Mouse (Mus musculus) inflammation-experienced regulatory T-cells, adult 6 months (primary cell): ENCODE results near the gene Xpot. TPM values are rescaled to one million over a fixed set of nuclear protein-coding genes. Genes with fewer than 3 reads are reported as not detected.

Experiments used
- ATAC-seq: one replicate; pipeline ENCODE4 v1.8.0; 2017
- polyA plus RNA-seq, 3 experiments: library from polyadenylated mRNA; unstranded; fragments of 100-300 nt; shearing (Covaris generic); gene quantifications; one replicate each; pipeline ENCODE4 v1.2.1; 2017

Xpot gene
- polyA plus RNA-seq, 3 experiments from 2014 or later, result 12.6 to 20.3 (median 19.9) TPM

DNA sequence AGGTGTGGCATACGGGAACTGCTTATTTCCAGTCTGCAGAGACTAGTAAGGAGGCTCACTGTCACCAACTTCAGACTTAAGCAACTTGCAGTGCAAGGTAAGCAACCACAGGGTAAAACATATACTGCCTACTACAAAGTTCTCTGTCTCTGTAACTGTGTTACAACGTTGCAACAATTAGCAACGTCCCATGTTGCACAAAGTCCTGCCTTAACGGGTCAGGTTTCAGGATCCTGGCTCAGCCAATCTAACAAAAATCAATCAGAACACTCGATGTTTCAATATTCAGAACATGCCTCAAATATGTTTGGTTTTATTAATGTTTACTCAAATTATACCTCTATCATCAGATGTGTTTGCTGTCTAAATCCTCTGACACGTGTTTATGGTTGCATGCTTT lies 3.7 kb downstream of the Xpot start:
- no peak for ATAC-seq

DNA sequence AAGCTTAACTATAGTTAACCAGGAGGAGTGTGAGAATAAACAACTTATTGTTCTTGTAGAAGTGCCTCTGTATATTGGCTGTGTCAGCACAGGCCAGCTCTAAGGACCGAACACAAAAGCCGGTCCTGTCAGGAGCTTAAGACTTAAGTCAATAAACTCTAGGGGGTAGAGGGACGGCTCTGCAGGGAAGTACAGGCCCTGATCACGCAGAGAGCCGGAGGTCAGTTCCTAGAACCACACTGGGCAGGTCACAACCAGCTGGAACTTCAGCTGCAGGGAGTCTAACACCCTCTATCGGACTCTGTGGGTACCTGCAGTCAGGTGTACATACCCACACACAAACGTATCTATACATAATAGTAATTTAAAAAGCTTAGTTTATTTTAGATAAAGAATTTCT lies 10.2 kb downstream of the Xpot start:
- ATAC-seq, result no peak

DNA sequence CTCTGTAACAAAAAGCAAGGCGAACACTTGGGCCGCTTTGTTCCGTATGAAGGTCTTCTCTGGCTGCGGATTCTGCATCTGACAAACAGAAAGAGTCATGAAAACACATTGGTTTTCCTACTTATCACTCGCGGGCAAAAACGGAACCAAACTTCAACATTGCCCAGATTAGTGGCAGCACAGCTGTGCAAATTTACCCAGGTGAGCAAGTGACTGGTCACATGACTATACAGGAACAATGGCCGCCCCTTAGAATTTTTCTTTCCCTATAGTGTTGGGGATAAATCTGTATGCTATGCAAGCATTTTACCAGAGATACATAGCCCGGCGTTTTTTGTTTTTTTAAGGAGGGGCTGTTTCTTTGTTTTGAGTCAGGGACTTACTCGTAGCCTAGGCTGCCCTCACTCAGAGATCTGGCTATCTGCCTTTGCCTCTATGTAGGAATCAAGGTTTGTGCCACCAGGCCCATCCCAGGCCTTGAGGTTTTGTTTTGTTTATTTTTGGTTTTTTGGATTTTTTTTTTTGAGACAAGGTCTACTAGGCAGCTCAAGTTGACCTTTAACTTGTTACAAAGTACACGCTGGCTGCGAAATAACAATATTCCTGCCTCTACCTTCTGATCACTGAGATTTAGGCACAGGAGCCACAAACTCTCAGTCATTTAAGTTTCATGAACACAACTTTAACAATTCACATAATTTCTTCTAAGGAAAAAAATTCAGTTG lies 10.8 kb downstream of the Xpot start:
- ATAC-seq, result no peak

DNA sequence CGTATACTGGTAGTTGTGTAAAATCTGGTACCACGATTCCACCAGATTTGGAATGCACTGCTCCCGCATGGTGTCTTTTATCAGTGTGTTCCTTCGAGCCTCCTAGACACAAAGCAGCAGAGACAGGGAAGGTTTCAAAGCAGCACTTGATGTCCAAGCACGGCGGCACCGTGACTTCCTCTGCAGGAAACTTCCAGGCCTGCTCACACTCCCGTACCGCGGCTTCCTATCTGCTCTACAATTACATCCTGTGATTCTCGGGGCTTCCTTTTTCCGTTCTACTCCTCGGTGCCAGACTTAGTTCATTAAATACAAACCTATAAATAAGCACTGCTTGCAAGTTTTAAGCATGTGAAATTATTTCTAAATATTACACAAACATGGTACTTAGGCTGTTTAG lies 12.6 kb downstream of the Xpot start:
- ATAC-seq, result no peak

DNA sequence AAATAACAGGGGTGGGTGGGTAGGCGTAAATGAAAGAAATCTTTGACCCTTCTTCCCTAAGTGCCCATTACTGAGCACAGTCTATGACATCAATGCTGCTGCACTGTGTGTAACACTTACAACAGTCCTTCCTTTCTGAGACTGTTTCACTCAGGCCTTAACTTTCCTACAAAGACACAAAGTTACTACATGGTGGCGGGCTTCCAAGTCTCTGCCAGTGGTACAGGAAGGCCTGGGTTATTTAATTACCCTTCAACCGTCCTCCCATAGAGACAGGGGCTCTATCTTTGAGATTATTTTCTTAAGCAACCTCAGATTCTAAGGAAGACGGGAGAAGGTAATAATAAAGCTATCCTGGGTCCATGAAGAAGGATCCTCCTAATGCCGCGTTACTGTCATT lies 13.7 kb downstream of the Xpot start:
- ATAC-seq, result no peak

DNA sequence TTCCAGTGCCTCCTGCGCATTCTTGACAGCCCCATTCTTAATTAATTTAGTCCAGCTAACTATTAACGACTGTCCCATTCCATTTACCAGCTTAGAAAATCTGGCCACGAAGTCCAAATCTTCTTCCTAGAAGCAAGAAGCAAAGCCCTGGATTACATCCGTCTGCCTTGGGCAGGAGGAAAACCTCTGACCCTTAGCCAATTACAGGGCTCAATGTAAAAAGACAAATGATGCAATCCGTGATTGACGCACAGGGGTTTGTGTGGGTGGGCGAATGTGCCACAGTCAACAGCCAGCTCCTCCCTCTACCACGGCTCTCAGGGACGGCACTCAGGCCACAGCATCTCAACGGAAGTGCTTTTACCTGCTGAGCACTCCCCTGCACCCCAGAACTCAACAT lies 14.5 kb downstream of the Xpot start:
- no peak for ATAC-seq

DNA sequence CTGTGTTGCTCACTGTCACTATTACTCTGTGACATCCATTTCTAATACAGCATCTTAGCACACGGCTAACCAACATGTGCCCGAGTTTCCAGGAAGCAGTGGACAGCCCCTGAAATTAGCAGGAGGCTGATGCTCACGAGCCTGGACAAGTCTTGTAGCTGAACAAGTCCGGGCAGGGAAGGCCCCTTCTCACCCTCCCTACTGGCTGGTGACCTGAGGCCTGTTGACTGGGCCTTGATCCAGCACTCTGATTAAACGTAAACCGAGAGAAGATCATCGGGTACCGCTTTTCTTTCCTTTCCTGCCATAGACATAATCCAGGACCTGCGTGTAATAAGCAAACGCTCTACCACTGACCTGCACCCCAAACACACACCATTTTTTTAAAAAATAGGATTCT lies 18.0 kb downstream of the Xpot start:
- no peak for ATAC-seq

DNA sequence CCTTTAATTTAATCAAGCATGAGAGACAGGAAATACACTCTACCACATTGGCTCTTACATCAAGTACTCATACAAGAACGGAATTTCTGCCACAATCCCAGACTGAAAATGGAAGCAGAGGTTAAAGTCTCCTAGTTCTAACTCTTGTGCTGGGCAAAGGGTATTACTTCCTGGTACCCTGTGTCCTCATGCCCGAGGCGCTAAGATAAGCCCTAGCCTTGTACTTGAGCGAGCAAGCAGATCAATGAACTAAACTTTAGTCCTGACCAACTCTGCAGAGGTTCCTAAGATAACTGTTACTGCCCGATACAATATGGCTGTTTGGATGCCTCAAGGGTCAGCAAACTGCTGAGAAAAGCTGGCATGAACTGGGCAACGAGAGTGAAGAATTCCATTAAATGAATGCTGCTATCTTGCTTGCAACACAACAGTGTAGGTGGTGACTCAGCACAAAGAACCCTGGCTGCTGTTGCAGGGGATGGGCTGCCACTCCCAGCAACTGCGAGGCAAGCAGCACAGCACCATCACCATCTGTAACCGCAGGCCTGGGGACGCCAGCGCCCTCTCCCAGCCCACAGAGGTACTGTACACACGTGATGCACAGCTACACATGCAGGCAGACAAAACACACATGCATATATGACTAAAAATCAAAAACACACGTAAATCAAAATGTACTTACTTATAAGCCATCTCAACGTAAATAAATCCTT lies 21.3 kb downstream of the Xpot start:
- ATAC-seq, result no peak

DNA sequence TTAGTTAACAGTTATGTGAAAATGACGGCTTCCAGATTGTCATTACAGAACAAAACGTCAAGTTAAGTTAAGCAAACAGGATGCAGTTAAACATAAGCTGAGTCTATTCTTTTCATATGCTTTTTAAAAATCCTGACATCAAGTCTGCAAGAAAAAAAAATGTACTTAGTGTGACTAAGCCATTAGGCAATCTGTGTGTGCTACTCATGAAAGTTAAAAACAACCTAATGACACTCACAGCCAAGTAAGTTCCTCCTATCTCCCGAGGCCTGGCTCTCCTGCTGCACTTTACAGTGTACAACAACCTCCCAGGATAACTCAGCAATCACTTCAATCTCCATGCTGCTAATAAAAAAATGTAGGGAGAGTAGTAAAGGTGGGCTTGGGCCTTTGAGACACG lies 22.6 kb downstream of the Xpot start:
- ATAC-seq, result no peak

DNA sequence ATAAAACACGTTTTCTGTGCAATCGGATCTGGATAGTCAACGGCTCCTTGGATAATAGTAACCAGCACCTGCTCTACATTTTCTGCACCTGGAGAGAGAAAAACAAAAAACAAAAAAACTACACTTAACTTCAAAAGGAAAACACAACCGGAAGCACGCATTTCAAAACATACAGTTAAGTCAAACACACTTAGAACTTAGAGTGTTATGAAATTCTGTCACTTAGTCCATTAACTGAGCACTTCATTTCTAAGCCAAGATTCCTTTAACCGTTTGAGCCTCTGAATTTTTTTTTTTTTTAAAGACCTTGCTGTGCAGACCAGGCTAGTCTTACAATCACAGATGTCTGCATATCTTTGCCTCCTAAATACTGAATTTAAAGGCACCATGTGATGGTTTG lies 24.9 kb downstream of the Xpot start:
- ATAC-seq, result no peak

DNA sequence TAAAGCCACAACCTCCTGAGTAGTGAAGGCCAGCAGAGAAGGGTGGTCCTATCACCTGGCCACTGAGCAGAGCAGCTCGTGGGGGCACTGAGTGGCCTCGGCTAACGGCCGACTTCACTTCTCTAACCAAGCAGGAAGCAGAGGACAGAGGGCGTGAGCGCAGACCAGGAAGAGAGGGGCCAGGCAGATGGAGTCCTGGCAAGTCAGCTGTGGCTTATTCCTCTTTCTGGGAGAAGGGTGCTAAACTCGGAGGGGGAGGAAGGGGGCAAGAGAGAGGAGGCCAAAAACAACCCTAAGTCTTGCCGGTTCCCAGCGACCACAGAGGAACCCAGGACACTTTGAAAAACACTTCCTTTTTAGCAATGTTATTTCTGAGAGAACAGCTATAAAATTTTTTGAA lies 29.6 kb downstream of the Xpot start:
- ATAC-seq, result no peak

DNA sequence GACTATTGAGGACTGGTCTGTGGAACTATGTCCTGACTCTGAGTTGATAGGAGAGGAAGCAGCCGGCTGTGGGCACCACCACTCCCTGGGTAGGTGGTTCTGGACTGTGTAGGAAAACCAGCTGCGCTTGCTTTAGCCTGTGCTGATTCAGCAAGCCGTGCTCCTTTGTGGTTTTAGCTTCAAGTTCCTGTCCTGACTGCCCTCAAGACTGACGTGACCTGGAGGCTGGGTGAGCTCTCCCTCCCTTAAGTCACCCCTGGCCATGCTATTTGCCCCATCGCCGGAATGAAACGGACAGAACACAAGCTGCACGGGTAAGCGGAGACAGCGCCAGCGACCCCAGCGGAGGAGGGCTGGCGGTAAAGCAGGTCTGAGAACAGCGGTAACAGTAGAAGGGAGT lies 35.0 kb downstream of the Xpot start:
- no peak for ATAC-seq

DNA sequence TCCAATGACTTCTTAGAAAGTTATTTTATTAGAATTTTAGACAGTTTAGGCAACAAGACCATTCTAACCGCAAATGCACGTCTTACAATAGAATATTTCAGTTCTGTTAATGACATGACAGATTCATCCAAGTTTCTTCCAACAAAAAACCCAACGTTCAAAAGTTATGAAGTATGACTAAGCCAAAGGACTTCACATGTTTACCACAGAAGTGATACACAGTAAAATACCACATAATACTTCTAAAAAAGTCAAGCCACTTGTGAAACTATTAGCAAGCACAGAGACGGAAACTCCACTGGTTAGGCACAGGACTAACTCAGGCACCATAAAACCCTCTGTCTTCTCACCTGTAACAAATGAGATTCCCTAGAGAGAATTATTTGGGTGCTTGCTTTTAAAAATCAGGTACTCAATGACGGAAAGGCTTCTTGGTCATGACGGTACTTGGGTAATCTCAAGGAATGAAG lies 38.7 kb downstream of the Xpot start:
- peak; percentile 17 for ATAC-seq

DNA sequence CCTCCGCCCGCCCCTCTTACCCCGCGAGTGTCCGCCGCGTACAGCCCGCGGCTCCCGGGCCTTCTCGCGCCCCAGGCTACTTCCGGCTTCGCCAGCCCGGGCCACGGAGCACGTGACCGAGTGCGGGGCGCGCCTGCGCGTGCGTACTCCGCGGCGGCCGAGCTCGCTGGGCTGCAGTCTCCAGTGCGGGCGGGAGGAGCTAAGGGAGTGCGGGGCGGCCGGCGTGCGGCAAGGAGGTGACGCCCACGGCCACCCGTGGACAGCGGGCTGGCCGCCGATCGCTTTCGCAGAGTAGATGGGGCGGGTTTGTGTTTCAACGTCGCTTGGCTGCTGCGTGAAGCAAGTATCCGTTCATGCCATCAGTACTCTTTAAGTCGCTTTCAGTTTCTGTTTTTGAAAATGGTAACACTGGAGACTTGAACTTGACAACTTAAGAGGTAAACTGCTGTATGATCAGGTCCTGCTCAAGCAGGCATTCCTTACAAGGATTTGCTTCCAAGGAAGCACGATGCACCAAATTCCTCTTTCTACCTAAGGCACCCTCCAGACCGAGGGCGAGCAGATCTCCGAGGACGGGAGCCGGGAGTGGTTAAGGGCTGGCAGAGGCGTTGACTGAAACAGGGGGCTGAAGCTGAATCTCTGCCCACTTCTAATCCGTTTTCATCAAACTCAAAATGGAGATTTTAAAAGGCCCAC lies 39.3 kb downstream of the Xpot start, which contains the start of gene Tbk1:
TSS of gene Tbk1 (minus strand) at position 113 of the 696 bp plus-strand sequence.
- peak; percentile 85 for ATAC-seq

DNA sequence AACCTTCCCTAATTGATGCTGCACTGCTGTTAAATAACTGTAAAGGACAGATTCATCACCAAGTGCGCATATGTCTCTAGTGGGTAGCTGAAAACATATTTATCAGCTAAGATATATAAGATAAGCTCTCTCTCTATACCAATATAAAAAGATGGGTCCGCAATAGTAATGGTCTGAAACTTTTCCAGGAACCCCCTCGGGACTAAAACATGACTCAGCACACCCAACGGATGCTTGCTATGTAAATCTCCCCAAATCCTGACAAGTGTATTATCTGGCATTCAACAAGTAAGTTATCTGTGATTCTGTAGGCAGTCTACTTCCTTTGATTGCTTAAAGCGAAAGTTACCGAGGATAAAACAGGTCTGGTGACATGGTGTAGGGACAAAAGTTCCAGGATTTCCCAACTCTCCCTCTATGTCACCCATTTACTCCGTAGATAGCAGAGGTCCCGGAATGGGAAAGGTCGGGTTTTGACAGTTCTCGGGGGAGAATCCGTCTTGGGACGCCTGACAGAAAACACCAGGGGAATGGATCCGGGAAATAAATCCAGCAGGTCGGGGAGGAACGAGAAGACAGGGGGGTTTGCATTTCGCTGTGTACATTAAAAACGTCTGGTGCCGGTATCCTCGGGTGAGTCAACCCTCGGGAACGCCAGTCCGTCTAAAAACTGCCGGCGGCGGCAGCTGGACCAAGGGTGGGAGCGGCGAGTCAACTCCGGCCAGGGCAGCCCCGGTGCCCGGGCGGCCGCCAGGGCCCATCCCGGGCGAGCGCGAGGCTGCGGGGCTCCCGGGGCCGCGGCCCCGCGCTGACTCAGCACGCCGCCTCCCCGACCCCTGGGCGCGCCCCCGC lies 40.1 kb downstream of the Xpot start:
- peak; percentile 23 for ATAC-seq

DNA sequence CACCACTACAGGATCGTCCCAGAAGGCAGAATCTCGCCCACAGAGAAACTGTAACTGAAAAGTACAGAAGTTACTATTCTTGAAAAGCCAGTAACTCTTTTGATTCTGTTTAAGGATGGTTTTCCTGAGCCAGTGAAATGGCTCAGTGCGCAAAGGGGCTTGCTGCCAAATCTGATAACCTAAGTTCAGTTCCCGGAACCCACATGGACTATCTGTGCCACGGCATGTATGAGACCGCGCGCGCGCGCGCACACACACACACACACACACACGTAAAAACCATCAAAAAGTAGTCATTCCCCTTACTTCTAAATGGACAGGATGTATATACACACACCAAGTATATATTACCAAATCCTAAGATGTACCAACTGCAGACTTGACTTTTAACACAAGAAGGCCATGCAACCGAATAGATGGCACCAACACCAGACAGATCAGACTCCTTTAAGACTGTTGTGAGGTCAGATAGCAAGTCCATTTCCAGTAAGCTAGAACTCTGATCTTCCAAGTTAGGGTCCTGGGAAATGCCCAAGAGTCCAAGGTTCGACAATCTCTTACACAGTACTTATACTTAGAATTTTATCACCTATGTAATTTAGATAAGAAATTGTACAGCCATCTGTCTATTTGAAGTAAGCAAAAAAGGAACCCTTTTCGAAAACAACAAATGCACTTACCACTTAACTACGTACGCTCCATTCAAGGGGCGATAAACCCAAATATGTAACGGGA lies 40.9 kb downstream of the Xpot start:
- ATAC-seq, result no peak

DNA sequence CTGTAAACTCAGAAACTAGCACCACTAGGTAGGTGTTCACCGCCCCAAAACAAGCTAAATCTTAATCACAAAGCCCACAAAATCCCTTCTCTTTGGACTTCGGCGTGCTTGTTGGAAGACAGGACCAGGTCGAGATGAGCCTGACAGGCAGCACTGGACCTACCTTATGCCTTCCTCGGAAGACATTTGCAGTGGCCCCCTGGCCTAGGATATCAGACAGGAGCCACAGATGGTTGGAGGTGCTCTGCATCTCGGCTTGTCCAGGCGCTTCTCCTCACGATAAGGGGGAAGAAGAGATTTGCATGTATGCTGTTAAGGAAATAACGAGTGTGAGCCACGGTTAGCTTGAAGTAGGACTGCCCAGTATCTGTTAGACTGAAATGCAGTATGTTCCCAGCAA lies 42.1 kb downstream of the Xpot start:
- ATAC-seq, result no peak

DNA sequence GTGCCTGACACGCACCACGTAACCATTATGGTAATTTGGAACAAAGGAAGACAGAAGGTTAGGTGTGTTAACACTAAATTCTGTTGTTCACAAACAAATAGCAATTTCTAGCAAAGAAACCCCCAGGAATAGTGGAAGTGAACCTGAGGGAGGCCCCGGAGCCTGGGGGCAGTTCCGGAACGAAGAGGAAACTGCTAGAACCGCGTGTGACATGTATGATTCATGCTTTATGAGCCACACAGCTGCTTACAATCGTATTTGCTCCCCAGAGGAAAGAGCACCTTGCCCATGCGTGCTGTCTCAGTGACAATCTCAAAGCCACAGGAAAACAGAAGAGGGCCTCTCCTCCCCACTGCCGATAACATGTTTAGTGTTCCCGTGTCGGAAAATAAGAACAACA lies 43.1 kb downstream of the Xpot start:
- ATAC-seq, result no peak

DNA sequence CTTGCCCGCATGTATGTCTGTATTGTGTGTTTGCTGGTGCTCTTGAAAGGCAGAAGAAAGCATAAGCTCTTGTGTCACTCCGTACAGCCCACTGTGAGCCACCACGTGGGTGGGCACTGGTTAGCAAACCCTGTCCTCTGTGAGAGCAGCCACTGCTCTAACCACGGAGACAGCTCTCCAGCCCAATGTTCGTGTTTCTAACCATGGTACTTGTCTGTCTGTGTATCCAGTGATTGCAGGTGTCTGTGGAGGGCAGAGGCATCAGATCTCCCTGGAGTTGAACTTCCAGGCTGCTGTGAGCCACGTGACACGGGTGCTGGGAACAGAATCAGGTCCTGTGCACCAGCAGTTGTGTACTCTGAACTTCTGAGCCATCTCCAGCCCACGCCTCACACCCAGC lies 43.8 kb downstream of the Xpot start:
- ATAC-seq, result no peak

DNA sequence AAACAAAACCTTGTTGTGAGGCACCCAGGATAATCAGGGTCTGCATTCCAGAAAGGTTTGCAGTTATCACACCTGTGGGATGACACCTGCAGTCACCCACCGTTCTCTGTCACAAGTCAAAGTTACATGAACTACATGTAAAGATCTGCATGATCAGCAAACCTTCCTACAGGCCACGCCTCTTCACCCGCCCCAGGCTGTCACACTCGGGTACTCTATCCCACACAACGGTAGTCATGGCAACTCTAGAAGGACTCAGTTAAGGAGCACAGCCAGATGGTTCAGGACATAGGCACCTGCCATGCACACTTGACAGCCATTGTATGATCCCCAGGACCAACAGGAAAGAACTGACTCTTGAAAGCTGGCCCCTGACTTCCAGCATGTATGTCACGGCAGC lies 44.7 kb downstream of the Xpot start:
- ATAC-seq, result no peak

DNA sequence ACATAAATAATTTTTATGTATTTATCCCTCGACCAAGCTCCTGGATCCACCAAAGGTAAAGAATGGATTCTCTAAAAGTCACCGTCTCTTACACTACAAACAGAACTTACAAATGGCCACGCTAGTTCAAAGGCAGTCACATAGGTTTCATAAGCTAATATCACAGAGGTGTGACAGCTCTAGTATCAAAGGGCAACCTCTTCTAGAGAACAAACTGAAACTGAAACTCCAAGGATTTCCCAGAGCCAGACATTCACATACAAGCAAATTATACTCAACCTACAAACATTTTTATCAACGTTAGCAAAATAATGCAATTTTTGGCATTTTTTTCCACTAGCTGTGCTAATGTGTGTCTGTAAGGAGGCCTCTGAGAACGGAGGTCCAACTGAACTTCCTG lies 45.8 kb downstream of the Xpot start:
- ATAC-seq, result peak; percentile 57

DNA sequence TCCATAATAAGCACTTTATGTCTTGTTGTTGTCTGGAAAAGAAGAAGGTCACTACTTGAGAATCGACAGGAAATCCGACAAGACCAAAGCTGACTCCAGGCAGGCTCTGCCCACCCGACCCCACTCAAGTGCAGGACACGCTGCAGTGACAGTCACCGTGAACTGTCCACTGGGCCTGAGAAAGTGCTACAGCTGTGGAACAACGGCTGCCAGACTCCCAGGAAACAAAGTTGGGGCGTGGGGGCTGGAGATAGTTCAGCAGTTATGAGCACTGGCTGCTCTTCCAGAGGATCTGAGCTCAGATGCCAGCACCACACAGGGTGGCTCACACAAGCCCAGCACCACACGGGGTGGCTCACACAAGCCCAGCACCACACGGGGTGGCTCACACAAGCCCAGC lies 49.8 kb downstream of the Xpot start:
- ATAC-seq, result no peak
